Mouse (Mus musculus): ENCODE data around the gene Alox5.

GRCm38 (mm10) chr6:116440849-116441248 lies 20.1 kb downstream of the Alox5 start:
- no peak for TF ChIP-seq CTCF (IDR thresholded peaks at IDR 0.05; ENCODE audit: low read depth, low read length)
- no peak for TF ChIP-seq TAL1 (conservative IDR thresholded peaks at IDR 0.05; ENCODE audit: low read depth, low read length)
- TF ChIP-seq GATA2 (IDR thresholded peaks at IDR 0.05; ENCODE audit: borderline replicate concordance, low read depth, low read length), result no peak
- TF ChIP-seq GATA1 (IDR thresholded peaks at IDR 0.05; ENCODE audit: borderline replicate concordance, low read length), result no peak
